Mouse (Mus musculus) ES-E14 (cell line): ENCODE data around the gene Rplp2. TPM values are rescaled to one million over a fixed set of nuclear protein-coding genes. Genes with fewer than 3 reads are reported as not detected.

Experiments used
- DNase-seq: peaks from one replicate; pipeline ENCODE4 v3.0.0-alpha.2; 2013; ENCODE audit warnings: low read depth, low spot score
- H3K27ac ChIP-seq: 2 replicates; pipeline ENCODE4 v1.5.1; 2012; ENCODE audit warnings: low read depth, mild to moderate bottlenecking, low read length, moderate library complexity, mixed read lengths; ENCODE audit not compliant: poor library complexity, insufficient read depth, severe bottlenecking
- H3K36me3 ChIP-seq: 2 replicates; pipeline ENCODE4 v1.6.1; 2012; ENCODE audit warnings: mild to moderate bottlenecking, low read length, moderate library complexity, mixed read lengths; ENCODE audit not compliant: control insufficient read depth, poor library complexity, insufficient read depth, severe bottlenecking
- H3K4me1 ChIP-seq, 2 experiments: fragments of 150-350 bp in 1 of 2; sonication (generic) in 1 of 2; 2 replicates each; pipeline ENCODE4 v1.6.1; 2012; ENCODE audit warnings: low read length in 2 of 2, mild to moderate bottlenecking in 1 of 2, mixed read lengths in 1 of 2; ENCODE audit not compliant: control insufficient read depth in 2 of 2, insufficient read depth in 2 of 2, poor library complexity in 1 of 2
- H3K4me3 ChIP-seq, 2 experiments: fragments of 150-350 bp in 1 of 2; sonication (generic) in 1 of 2; 2 replicates each; pipeline ENCODE4 v1.5.1; 2012; ENCODE audit warnings: low read length in 2 of 2, low read depth in 1 of 2, mild to moderate bottlenecking in 1 of 2, mixed read lengths in 1 of 2; ENCODE audit not compliant: insufficient read depth in 1 of 2, poor library complexity in 1 of 2, severe bottlenecking in 1 of 2
- H3K9ac ChIP-seq: 2 replicates; pipeline ENCODE4 v1.6.1; 2012; ENCODE audit warnings: low read depth, mild to moderate bottlenecking, low read length, mixed read lengths; ENCODE audit not compliant: poor library complexity, insufficient read depth, severe bottlenecking
- H3K9me3 ChIP-seq: fragments of 150-350 bp; sonication (generic); 2 replicates; pipeline ENCODE4 v1.6.1; 2012; ENCODE audit warnings: low read depth, mild to moderate bottlenecking, low read length; ENCODE audit not compliant: control insufficient read depth, insufficient read depth
- CHD2 ChIP-seq: IDR thresholded peaks from 2 replicates; pipeline ENCODE4 v1.6.1; 2014; ENCODE audit warnings: mild to moderate bottlenecking, low read depth, low read length, inconsistent platforms
- HCFC1 ChIP-seq: IDR thresholded peaks from 2 replicates; pipeline ENCODE4 v1.6.1; 2012; ENCODE audit warnings: low read length, inconsistent platforms, borderline replicate concordance; ENCODE audit not compliant: insufficient read depth
- MAFK ChIP-seq: IDR thresholded peaks from 2 replicates; pipeline ENCODE4 v1.6.1; 2014; ENCODE audit warnings: mild to moderate bottlenecking, low read depth, low read length, inconsistent platforms; ENCODE audit not compliant: insufficient read depth
- ZC3H11A ChIP-seq: IDR thresholded peaks from 2 replicates; pipeline ENCODE4 v1.6.1; 2012; ENCODE audit warnings: low read depth, mild to moderate bottlenecking, inconsistent platforms, low read length, borderline replicate concordance
- ZNF384 ChIP-seq: IDR thresholded peaks from 2 replicates; pipeline ENCODE4 v1.6.1; 2012; ENCODE audit warnings: low read depth, low read length, inconsistent platforms
- in situ Hi-C, 2 experiments: fragments of 600-800 bp; cut with MboI; formaldehyde crosslinking; loops; one replicate each; pipeline ENCODE4 v1.15.1; 2025; ENCODE audit warnings: low sequenced_read_pairs in 2 of 2, inconsistent platforms in 1 of 2; ENCODE audit not compliant: unreplicated experiment in 2 of 2
- total RNA-seq: library from RNA; depleted of rRNA; stranded (reverse); fragments of 300-350 nt; gene quantifications from 2 replicates; pipeline ENCODE4 v1.2.3, GENCODE M21; 2012

The Rplp2 gene
- total RNA-seq, 1 experiment = 3,085 TPM

GRCm38 (mm10) chr7:141477578-141478269 is 30.6 kb downstream of the Rplp2 start:
- Histone ChIP-seq H3K36me3 (peaks cover 2% of the 10 kb centered on the region), H3K4me3 (no peak overlapping the region), H3K9ac (no peak overlapping the region), H3K4me1 (peaks cover 3 to 16% of the 10 kb centered on the region in 2 experiments; a peak in 2 of 4 replicates), H3K9me3 (no peaks in the 10 kb centered on the region), H3K27ac (no peak overlapping the region)
- no peak for DNase-seq
- TF ChIP-seq MAFK (no peak), HCFC1 (no peak), CHD2 (no peak), ZNF384 (no peak), ZC3H11A (no peak)
- in situ Hi-C loops = no loop called here

GRCm38 (mm10) chr7:141478270-141478748 is 31.1 kb downstream of the Rplp2 start:
- TF ChIP-seq CHD2 = no peak
- TF ChIP-seq HCFC1 = no peak
- TF ChIP-seq ZNF384 = no peak
- no peak for TF ChIP-seq MAFK
- in situ Hi-C loops = no loop called here
- H3K4me1 ChIP-seq = peaks cover 4 to 15% of the 10 kb centered on the region in 2 experiments; a peak in 2 of 4 replicates
- H3K4me3 ChIP-seq = no peak overlapping the region
- no peak overlapping the region for H3K9ac ChIP-seq
- no peak overlapping the region for H3K27ac ChIP-seq
- H3K36me3 ChIP-seq = no peaks in the 10 kb centered on the region
- no peaks in the 10 kb centered on the region for H3K9me3 ChIP-seq
- no peak for DNase-seq

- Histone ChIP-seq H3K36me3 (no peaks in the 10 kb centered on the region; the same call in 1 of the 2 replicates), H3K9me3 (no peaks in the 10 kb centered on the region), H3K9ac (no peak overlapping the region), H3K27ac (no peak overlapping the region), H3K4me3 (no peak overlapping the region), H3K4me1 (peaks cover 4 to 15% of the 10 kb centered on the region in 2 experiments; a peak in 2 of 4 replicates)
- in situ Hi-C loops = no loop called here
- DNase-seq = no peak
- no peak for TF ChIP-seq HCFC1
- TF ChIP-seq MAFK = peak; percentile 34; the same call in 1 of the 2 replicates
- TF ChIP-seq ZNF384 = no peak
- peak; percentile 77; the same call in 1 of the 2 replicates for TF ChIP-seq ZC3H11A
Observed at GRCm38 (mm10) chr7:141480842-141481497, 33.8 kb downstream of the Rplp2 start.

GRCm38 (mm10) chr7:141481498-141482401 is 34.6 kb downstream of the Rplp2 start:
- no peak for DNase-seq
- in situ Hi-C loops = no loop called here
- peak overlapping the region; percentile 82 to 83 for H3K4me3 ChIP-seq
- no peaks in the 10 kb centered on the region for H3K9me3 ChIP-seq
- no peak overlapping the region for H3K27ac ChIP-seq
- H3K4me1 ChIP-seq = peaks cover 4 to 9% of the 10 kb centered on the region in 2 experiments; a peak in 2 of 4 replicates
- peak overlapping the region; percentile 82 for H3K9ac ChIP-seq
- H3K36me3 ChIP-seq = peaks cover 3% of the 10 kb centered on the region; the same call in 1 of the 2 replicates
- no peak for TF ChIP-seq MAFK
- no peak for TF ChIP-seq ZC3H11A
- no peak for TF ChIP-seq HCFC1
- TF ChIP-seq CHD2 = no peak
- no peak for TF ChIP-seq ZNF384
